Mouse (Mus musculus): ENCODE measurements around the gene Kcnn3. TPM values are rescaled to one million over a fixed set of nuclear protein-coding genes. Genes with fewer than 3 reads are reported as not detected.

Kcnn3 gene
- polyA plus RNA-seq, 1 experiment, result not detected

DNA sequence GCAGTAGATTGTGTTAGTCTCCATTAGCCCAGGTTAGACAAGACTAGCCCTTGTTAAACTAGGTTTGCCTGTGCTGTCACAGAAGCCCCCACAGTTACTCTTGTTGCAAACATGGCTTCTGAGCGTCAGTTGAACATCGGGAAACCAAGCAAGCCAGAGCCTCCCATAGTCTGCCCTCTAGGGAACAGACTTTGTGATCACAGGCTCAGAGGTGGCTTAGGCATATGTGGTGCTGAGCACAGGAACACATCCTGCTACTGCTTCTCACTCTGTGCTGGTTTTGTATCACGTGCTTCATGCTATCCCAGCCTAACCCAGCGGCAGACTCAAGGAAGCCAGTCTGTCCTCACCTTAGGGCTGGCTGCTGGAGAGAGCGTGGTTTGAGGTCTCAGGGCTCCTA lies 92.1 kb downstream of the Kcnn3 start:
- H3K4me1 ChIP-seq (ENCODE audit: control insufficient read depth, insufficient read depth, low read length), result peaks cover 3% of the 10 kb centered on the region; the same call in 1 of the 2 replicates
- no peak overlapping the region for H3K4me3 ChIP-seq (replicated peaks; ENCODE audit: control insufficient read depth, low read depth, low read length)
- H3K27ac ChIP-seq (ENCODE audit: control insufficient read depth, insufficient read depth, low read depth, low read length, poor library complexity), result no peak overlapping the region
- WGBS, result 64% methylated on average over 5 of the region's 5 CpGs
- TF ChIP-seq POLR2A (IDR thresholded peaks at IDR 0.05; ENCODE audit: borderline replicate concordance, control insufficient read depth, low read depth, low read length) (no peak), CTCF (IDR thresholded peaks at IDR 0.05; ENCODE audit: control insufficient read depth, insufficient read depth, low read length) (no peak)

DNA sequence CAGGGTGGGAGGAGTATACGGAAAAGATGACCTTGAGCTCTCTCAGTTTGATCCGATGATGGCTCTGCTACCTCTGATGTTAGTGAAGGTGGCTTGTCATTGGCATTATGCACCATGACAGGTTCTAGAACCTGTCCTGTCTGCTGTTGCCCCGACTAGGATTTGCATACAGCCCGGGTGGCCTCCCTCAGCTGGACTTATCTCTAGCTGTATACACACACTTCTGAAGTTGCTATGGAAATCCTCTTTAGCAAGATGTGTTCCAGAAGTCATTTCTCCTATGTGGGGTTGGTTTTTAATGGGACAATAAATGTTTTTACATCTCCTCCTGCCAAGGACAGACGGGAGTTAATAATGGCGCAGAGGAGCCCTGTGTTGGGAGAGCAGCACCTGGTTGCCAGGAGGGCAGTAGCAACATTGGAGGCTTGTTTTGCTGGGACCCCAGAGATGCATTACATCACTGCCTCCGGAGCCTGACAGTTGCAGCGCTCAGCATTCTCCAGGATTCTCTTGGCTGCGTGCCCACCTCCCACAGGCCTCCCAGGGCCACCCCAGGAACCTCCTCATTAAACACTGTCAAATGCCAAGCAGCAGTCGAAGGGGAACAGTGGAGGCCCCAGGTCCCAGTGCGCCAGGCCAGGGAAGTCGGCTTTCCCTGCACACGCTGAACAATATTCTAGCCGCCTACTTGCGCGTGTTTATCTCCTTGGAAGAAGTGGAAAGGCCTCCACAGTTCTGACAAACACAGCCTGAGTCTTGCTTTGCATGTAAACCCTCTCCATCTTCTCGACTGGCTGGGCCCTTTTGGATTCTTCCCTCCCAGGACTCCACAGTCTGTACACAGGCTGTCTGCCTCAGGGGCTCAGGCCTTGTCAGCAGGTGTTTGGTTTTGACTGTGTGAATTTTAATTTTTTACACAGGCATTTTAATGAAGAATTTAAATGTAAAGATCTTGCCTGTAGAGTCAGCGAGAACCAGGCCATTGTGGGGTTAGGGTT lies 93.9 kb downstream of the Kcnn3 start:
- no peak for TF ChIP-seq POLR2A (IDR thresholded peaks at IDR 0.05; ENCODE audit: borderline replicate concordance, control insufficient read depth, low read depth, low read length)
- no peak for TF ChIP-seq CTCF (IDR thresholded peaks at IDR 0.05; ENCODE audit: control insufficient read depth, insufficient read depth, low read length)
- Histone ChIP-seq H3K27ac (ENCODE audit: control insufficient read depth, insufficient read depth, low read depth, low read length, poor library complexity) (no peak overlapping the region), H3K4me1 (ENCODE audit: control insufficient read depth, insufficient read depth, low read length) (peaks cover 3% of the 10 kb centered on the region; the same call in 1 of the 2 replicates), H3K4me3 (replicated peaks; ENCODE audit: control insufficient read depth, low read depth, low read length) (no peak overlapping the region)
- 79% methylated on average over 18 of the region's 18 CpGs for WGBS

DNA sequence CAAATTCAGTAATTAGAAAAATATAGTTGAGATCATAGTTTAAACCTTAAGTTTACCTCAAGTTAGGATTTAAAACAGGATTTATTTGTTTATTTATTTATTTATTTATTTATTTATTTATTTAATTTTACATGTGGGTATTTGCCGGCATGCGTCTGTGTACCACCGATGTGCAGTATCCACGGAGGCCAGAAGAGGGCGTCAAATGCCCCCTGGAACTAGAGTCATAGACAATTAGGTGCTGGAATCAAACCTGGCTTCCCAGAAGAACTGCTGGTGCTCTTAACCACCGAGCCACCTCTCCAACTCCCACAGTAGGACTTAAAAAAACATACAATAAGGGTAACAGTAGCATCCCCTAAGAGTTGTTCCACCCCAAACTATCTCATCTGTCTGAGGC lies 96.9 kb downstream of the Kcnn3 start:
- Histone ChIP-seq H3K4me3 (replicated peaks; ENCODE audit: control insufficient read depth, low read depth, low read length) (no peak overlapping the region), H3K4me1 (ENCODE audit: control insufficient read depth, insufficient read depth, low read length) (peaks cover 3% of the 10 kb centered on the region; the same call in 1 of the 2 replicates), H3K27ac (ENCODE audit: control insufficient read depth, insufficient read depth, low read depth, low read length, poor library complexity) (no peak overlapping the region)
- TF ChIP-seq CTCF (IDR thresholded peaks at IDR 0.05; ENCODE audit: control insufficient read depth, insufficient read depth, low read length), result no peak
- TF ChIP-seq POLR2A (IDR thresholded peaks at IDR 0.05; ENCODE audit: borderline replicate concordance, control insufficient read depth, low read depth, low read length), result no peak
- 63% methylated on average over 6 of the region's 6 CpGs for WGBS

DNA sequence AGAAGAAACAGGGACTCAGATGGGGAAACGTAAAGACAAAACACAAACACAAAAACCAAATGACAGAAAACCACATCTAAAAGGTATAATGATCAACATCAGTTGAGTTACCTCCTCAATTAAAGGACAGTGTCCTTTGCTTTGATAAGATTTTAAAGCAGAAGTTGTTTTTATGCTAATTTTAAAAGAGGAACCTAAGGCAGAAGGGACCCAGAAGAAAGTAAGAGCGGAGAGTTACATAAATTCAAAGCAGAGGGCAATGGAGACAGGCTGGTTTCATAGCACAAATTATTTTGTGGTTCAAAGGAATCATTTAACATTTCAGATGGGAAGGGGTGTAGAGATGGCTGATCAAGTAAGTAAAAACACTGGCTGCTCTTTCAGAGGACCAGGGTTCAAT lies 97.4 kb downstream of the Kcnn3 start:
- no peak for TF ChIP-seq CTCF (IDR thresholded peaks at IDR 0.05; ENCODE audit: control insufficient read depth, insufficient read depth, low read length)
- TF ChIP-seq POLR2A (IDR thresholded peaks at IDR 0.05; ENCODE audit: borderline replicate concordance, control insufficient read depth, low read depth, low read length), result no peak
- Histone ChIP-seq H3K27ac (ENCODE audit: control insufficient read depth, insufficient read depth, low read depth, low read length, poor library complexity) (no peak overlapping the region), H3K4me1 (ENCODE audit: control insufficient read depth, insufficient read depth, low read length) (peaks cover 3% of the 10 kb centered on the region; the same call in 1 of the 2 replicates), H3K4me3 (replicated peaks; ENCODE audit: control insufficient read depth, low read depth, low read length) (no peak overlapping the region)
- WGBS, result 13% methylated on average over 2 of the region's 2 CpGs

DNA sequence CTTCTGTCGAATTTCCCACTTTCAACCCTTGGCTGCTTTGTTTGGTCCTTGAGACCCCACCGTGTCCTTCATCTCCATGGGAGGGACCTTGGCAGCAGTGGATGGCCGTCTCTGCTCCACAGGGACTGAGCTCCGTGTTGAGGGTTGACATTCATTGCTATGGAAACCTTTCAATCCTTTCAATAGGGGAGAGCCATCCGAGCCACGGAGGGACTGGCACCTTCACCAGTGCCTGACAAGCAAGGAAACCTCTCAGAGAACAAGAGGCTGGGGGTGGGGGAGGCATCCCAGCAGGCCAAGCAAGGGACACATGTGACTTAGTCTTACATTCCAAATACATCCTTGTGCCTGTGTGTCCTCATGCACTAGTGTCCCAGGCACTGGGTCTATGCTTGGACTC lies 102.9 kb downstream of the Kcnn3 start:
- Histone ChIP-seq H3K27ac (ENCODE audit: control insufficient read depth, insufficient read depth, low read depth, low read length, poor library complexity) (no peak overlapping the region), H3K4me3 (replicated peaks; ENCODE audit: control insufficient read depth, low read depth, low read length) (no peak overlapping the region), H3K4me1 (ENCODE audit: control insufficient read depth, insufficient read depth, low read length) (no peaks in the 10 kb centered on the region; the same call in 1 of the 2 replicates)
- no peak for TF ChIP-seq POLR2A (IDR thresholded peaks at IDR 0.05; ENCODE audit: borderline replicate concordance, control insufficient read depth, low read depth, low read length)
- TF ChIP-seq CTCF (IDR thresholded peaks at IDR 0.05; ENCODE audit: control insufficient read depth, insufficient read depth, low read length), result no peak
- 64% methylated on average over 6 of the region's 6 CpGs for WGBS

DNA sequence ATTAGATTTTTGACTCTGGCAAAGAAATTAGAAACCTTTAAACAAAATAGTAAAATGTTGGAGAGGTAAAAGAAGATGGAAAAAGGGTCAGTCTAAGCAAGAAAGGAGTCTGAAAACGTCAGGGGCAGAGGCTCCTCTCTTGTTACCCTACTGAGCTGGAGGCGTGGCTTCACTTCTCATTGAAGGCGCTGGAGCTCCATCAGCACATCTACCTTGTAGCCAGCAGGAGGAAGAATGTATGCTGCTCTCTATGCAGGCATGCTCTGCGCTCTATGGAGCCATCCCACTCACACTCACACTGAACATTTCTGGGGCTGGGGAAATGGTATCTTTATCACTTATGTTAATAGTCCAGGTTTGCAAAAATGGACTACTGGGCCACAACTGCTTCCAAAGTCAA lies 103.6 kb downstream of the Kcnn3 start:
- TF ChIP-seq CTCF (IDR thresholded peaks at IDR 0.05; ENCODE audit: control insufficient read depth, insufficient read depth, low read length), result no peak
- TF ChIP-seq POLR2A (IDR thresholded peaks at IDR 0.05; ENCODE audit: borderline replicate concordance, control insufficient read depth, low read depth, low read length), result no peak
- no peak overlapping the region for H3K27ac ChIP-seq (ENCODE audit: control insufficient read depth, insufficient read depth, low read depth, low read length, poor library complexity)
- no peaks in the 10 kb centered on the region; the same call in 1 of the 2 replicates for H3K4me1 ChIP-seq (ENCODE audit: control insufficient read depth, insufficient read depth, low read length)
- WGBS, result 66% methylated on average over 4 of the region's 4 CpGs
- no peak overlapping the region for H3K4me3 ChIP-seq (replicated peaks; ENCODE audit: control insufficient read depth, low read depth, low read length)

DNA sequence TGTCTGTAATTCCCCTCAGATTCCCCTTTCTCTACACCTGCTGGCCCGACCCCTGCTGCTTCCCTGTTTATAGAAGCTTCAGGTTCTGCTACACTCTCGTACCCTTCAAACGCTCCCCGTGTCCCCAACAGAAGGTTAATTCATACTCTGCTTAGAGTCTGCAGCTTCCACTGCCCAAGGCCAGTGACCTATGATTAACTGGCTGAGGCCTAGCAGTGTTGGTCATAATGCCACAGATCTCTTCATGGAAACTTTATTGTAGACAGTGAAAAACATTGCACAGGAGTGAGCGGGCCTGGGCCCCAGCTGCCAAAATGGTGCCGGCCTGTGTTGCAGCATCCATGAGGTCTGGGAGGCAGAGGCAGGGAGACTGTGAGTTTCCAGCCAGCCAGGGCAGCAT lies 104.0 kb downstream of the Kcnn3 start:
- no peaks in the 10 kb centered on the region; the same call in 1 of the 2 replicates for H3K4me1 ChIP-seq (ENCODE audit: control insufficient read depth, insufficient read depth, low read length)
- WGBS, result 83% methylated on average over 6 of the region's 6 CpGs
- H3K4me3 ChIP-seq (replicated peaks; ENCODE audit: control insufficient read depth, low read depth, low read length), result no peak overlapping the region
- TF ChIP-seq CTCF (IDR thresholded peaks at IDR 0.05; ENCODE audit: control insufficient read depth, insufficient read depth, low read length), result no peak
- TF ChIP-seq POLR2A (IDR thresholded peaks at IDR 0.05; ENCODE audit: borderline replicate concordance, control insufficient read depth, low read depth, low read length), result no peak
- no peak overlapping the region for H3K27ac ChIP-seq (ENCODE audit: control insufficient read depth, insufficient read depth, low read depth, low read length, poor library complexity)

DNA sequence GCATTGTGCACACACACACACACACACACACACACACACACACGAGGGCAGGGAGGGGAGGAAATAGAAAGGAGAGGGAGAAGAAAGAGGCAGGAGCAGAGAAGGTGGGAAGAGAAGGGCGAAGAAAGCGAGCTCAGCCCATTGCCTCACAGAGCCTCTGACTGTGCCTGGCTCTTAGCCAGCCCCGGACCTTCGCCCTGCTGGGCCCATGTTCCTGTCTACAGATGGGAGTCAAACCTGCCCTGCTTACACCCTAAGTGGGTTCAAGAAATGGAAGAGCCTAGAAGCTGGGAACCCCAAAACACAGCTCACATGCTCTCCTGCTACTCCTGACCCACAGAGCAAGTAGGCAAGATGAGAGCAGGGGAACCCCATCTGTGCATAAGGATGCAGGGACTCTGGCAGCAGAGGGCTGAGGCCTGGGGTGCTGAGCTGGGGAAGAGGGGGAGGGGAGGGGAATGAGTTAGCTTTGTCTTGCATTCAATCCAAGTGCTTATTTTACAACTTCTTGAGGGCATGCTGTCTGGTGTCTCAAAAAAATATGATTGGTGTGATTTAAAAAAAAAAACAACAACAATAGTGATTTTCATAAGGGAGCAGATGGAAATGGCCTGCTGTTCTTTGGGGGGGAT lies 105.0 kb downstream of the Kcnn3 start:
- TF ChIP-seq CTCF (IDR thresholded peaks at IDR 0.05; ENCODE audit: control insufficient read depth, insufficient read depth, low read length) (no peak), POLR2A (IDR thresholded peaks at IDR 0.05; ENCODE audit: borderline replicate concordance, control insufficient read depth, low read depth, low read length) (no peak)
- 53% methylated on average over 5 of the region's 5 CpGs for WGBS
- Histone ChIP-seq H3K4me1 (ENCODE audit: control insufficient read depth, insufficient read depth, low read length) (no peaks in the 10 kb centered on the region; the same call in 1 of the 2 replicates), H3K27ac (ENCODE audit: control insufficient read depth, insufficient read depth, low read depth, low read length, poor library complexity) (no peak overlapping the region), H3K4me3 (replicated peaks; ENCODE audit: control insufficient read depth, low read depth, low read length) (no peak overlapping the region)
